Mouse (Mus musculus) heart, adult 2 months (tissue): ENCODE results near the gene Sfxn3.

Experiments
- CTCF ChIP-seq: fragments of 200-600 bp; IDR thresholded peaks from 2 replicates; pipeline ENCODE4 v1.8.1; 2022; ENCODE audit warnings: antibody characterized with exemption, mild to moderate bottlenecking, moderate library complexity
- POLR2A ChIP-seq: fragments of 200-500 bp; IDR thresholded peaks from 2 replicates; pipeline ENCODE4 v1.6.1; 2011; ENCODE audit warnings: mild to moderate bottlenecking, low read depth, low read length, control low read depth; ENCODE audit not compliant: insufficient read depth

- TF ChIP-seq POLR2A, result 0 out of 2 replicates have a peak, but pooled peaks have one; percentile 10
- TF ChIP-seq CTCF, result no peak
Observed at GRCm38 (mm10) chr19:45017909-45018308, 29.4 kb upstream of the Sfxn3 start.
